Mouse (Mus musculus): ENCODE measurements around the gene Smyd3. TPM values are rescaled to one million over a fixed set of nuclear protein-coding genes. Genes with fewer than 3 reads are reported as not detected.
A peak's percentile ranks its signal among the peaks of the same experiment; 100 is the strongest.

Smyd3 gene
- polyA plus RNA-seq, 1 experiment from 2014 or later: 12.6 TPM

DNA sequence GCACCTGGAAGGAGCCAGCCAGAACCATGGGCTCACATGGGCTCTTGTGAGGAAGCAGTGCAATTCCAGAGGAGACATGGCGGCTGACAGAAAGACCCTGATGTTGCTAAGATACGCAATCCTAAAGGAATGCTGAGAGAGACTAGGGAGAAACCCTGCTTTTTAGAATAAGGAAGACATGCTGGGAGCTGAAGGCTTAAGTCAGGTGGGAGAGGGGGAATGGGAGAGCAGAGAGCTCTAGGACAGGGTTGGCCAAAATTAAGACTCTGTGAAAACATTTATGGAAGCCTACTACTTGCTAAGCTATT lies 452.6 kb downstream of the Smyd3 start:
- Histone ChIP-seq H3K27me3 (ENCODE audit: control insufficient read depth, insufficient read depth, low read length) (no peaks in the 10 kb centered on the region), H3K4me2 (no peak overlapping the region), H3K36me3 (ENCODE audit: control insufficient read depth, insufficient read depth, low read length) (no peaks in the 10 kb centered on the region), H3K27ac (ENCODE audit: low read depth, low read length) (peak overlapping the region; percentile 3; the same call in 1 of the 2 replicates), H3K9me3 (replicated peaks; ENCODE audit: control insufficient read depth, low read length) (no peaks in the 10 kb centered on the region), H3K4me3 (ENCODE audit: low read depth, low read length) (no peak overlapping the region), H3K4me1 (ENCODE audit: control insufficient read depth, insufficient read depth, low read length) (peaks cover 39% of the 10 kb centered on the region), H3K9ac (ENCODE audit: low read depth, low read length) (no peak overlapping the region)
- no peak for ATAC-seq (replicated peaks; ENCODE audit: insufficient number of reproducible peaks, low FRiP score, low TSS enrichment)
- WGBS (ENCODE audit: insufficient replicate concordance): 74% methylated on average over 2 of the region's 2 CpGs

DNA sequence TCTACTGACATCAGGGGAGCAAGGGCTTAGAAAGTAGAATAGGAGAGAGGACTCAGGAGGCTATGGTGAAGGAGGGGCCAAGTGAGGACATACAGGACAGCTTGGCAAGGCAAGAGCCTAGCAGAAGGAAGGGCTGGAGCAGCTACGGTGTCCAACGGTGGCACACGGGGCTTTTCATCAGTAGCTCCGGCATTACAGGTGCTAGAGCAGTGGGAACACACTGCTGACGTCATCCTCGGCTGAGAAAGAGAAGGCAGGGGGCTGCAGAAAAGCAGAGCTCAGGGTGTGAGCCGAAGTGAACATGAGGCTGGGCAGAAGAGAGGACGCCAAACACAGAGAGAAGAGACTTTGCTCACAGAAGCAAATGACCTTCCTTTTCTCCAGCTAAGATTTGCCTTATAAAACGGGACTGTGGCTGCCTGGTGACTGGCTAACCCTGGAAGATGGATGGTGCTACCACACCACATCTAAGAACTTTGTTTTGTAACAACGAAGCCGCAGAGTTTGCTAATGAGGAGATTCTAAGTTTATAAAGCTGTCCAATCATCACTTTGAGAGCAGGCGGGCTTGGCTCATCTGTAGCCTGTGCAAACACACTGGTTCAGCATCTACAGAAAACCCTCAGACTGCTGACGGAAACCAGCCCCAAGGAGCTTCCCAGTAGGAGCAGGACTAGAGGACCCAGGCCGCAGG lies 453.1 kb downstream of the Smyd3 start:
- Histone ChIP-seq H3K9ac (ENCODE audit: low read depth, low read length) (no peak overlapping the region), H3K27me3 (ENCODE audit: control insufficient read depth, insufficient read depth, low read length) (no peaks in the 10 kb centered on the region), H3K9me3 (replicated peaks; ENCODE audit: control insufficient read depth, low read length) (no peaks in the 10 kb centered on the region), H3K36me3 (ENCODE audit: control insufficient read depth, insufficient read depth, low read length) (no peaks in the 10 kb centered on the region), H3K4me2 (no peak overlapping the region), H3K4me1 (ENCODE audit: control insufficient read depth, insufficient read depth, low read length) (peaks cover 44% of the 10 kb centered on the region), H3K4me3 (ENCODE audit: low read depth, low read length) (no peak overlapping the region), H3K27ac (ENCODE audit: low read depth, low read length) (no peak overlapping the region)
- 73% methylated on average over 14 of the region's 14 CpGs for WGBS (ENCODE audit: insufficient replicate concordance)
- ATAC-seq (replicated peaks; ENCODE audit: insufficient number of reproducible peaks, low FRiP score, low TSS enrichment): no peak

DNA sequence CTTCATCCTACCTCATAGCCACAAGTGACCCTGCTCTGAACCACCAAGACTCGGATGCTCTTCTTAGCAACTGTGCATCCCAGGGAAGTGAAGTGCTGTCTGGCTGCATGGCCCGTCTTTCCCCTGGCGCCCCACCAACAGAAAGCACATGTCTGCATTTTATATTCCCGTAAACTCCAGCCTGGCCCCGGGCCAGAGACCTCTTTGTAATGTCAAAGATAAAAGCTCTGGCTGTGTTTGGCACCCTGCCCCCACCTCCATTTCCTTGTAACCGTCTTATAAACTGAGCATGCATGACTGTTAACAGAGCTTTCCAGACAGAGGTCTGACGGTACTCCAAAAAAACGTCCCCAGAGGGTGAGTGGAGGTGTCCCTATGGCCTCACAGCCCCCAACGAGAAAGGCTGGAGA lies 456.1 kb downstream of the Smyd3 start:
- Histone ChIP-seq H3K27ac (ENCODE audit: low read depth, low read length) (peak overlapping the region; percentile 88), H3K27me3 (ENCODE audit: control insufficient read depth, insufficient read depth, low read length) (no peaks in the 10 kb centered on the region), H3K4me2 (peak overlapping the region; percentile 31), H3K4me3 (ENCODE audit: low read depth, low read length) (no peak overlapping the region), H3K36me3 (ENCODE audit: control insufficient read depth, insufficient read depth, low read length) (no peaks in the 10 kb centered on the region), H3K9me3 (replicated peaks; ENCODE audit: control insufficient read depth, low read length) (no peaks in the 10 kb centered on the region), H3K4me1 (ENCODE audit: control insufficient read depth, insufficient read depth, low read length) (peaks cover 48% of the 10 kb centered on the region), H3K9ac (ENCODE audit: low read depth, low read length) (peak overlapping the region; percentile 34; the same call in 1 of the 2 replicates)
- WGBS (ENCODE audit: insufficient replicate concordance): 7% methylated on average over 9 of the region's 9 CpGs
- peak; percentile 73 for ATAC-seq (replicated peaks; ENCODE audit: insufficient number of reproducible peaks, low FRiP score, low TSS enrichment)

DNA sequence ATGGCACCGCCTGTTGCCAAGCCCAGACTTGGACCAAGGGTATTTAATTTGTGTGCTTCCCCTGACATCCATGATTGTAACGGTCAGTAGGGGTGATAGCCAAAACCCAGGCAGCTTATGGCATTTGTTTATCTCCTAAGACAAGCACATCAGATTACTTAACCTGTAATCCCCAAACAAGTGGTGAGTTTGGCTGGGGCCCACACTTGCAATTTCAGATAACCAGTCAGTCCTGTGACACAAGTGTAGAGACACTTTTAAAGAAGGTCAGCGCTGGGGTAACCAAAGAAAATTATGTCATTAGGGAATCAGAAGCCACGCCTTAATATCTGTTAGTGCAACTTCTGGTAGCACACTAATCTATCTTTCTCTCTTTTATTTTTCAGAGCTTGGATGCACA lies 456.8 kb downstream of the Smyd3 start:
- peaks cover 48% of the 10 kb centered on the region for H3K4me1 ChIP-seq (ENCODE audit: control insufficient read depth, insufficient read depth, low read length)
- H3K4me2 ChIP-seq: no peak overlapping the region
- no peak for ATAC-seq (replicated peaks; ENCODE audit: insufficient number of reproducible peaks, low FRiP score, low TSS enrichment)

DNA sequence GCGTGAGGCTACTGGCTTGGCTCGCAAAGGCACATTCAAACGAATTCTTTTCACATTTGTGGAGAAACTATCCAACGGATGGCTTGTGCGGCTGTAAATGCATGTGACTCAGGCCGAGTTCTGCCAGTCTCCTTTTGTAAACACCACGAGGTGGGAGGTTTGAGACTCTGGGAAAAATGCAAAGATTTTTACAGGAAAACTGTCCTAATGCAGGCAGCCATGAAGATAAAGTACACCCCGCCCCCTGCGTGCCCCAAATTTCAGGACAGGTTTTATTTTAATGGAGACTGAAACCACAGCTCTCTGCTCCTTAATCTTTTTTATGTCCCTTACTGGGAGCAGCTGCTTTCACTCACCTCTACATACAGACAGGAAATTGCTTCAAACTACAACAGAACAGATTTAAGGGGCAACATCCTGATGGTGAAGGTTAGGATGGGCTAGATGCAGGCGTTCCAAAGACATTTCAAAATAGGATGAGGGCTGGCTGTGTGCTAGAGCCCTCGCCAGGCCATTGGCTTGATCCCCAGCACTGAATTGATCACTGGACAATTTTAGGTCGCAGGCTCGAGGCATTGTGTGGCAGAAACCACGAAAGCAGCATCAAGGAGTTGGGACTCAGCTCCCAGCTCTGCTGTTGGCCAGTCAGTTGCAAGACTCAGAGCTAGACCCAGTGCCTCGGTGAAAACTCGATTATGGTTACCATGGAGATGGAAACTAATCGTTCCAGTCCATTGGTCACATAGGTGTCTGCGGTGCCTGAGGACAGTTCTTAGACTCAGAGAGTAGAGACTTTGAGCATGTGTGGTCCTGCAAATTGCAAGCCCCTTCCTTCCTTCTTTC lies 457.5 kb downstream of the Smyd3 start:
- no peaks in the 10 kb centered on the region for H3K27me3 ChIP-seq (ENCODE audit: control insufficient read depth, insufficient read depth, low read length)
- no peak overlapping the region for H3K4me3 ChIP-seq (ENCODE audit: low read depth, low read length)
- 54% methylated on average over 18 of the region's 18 CpGs for WGBS (ENCODE audit: insufficient replicate concordance)
- H3K9ac ChIP-seq (ENCODE audit: low read depth, low read length): 0 out of 2 replicates have a peak overlapping the region, but pooled peaks have one; percentile 16
- H3K9me3 ChIP-seq (replicated peaks; ENCODE audit: control insufficient read depth, low read length): no peaks in the 10 kb centered on the region
- H3K4me1 ChIP-seq (ENCODE audit: control insufficient read depth, insufficient read depth, low read length): peaks cover 51% of the 10 kb centered on the region
- peak overlapping the region; percentile 88 for H3K27ac ChIP-seq (ENCODE audit: low read depth, low read length)
- no peaks in the 10 kb centered on the region for H3K36me3 ChIP-seq (ENCODE audit: control insufficient read depth, insufficient read depth, low read length)
- H3K4me2 ChIP-seq: no peak overlapping the region
- ATAC-seq (replicated peaks; ENCODE audit: insufficient number of reproducible peaks, low FRiP score, low TSS enrichment): no peak

More for the DNA sequence above, 456.8 kb downstream of the Smyd3 start:
- Histone ChIP-seq H3K9me3 (replicated peaks; ENCODE audit: control insufficient read depth, low read length) (no peaks in the 10 kb centered on the region), H3K4me3 (ENCODE audit: low read depth, low read length) (no peak overlapping the region), H3K36me3 (ENCODE audit: control insufficient read depth, insufficient read depth, low read length) (no peaks in the 10 kb centered on the region), H3K27ac (ENCODE audit: low read depth, low read length) (peak overlapping the region; percentile 88), H3K27me3 (ENCODE audit: control insufficient read depth, insufficient read depth, low read length) (no peaks in the 10 kb centered on the region), H3K9ac (ENCODE audit: low read depth, low read length) (no peak overlapping the region)
- WGBS (ENCODE audit: insufficient replicate concordance): 50% methylated on average over 4 of the region's 4 CpGs

GRCm38 (mm10) chr1:179059286-179060112 lies 458.3 kb downstream of the Smyd3 start:
- Histone ChIP-seq H3K4me2 (no peak overlapping the region), H3K4me3 (ENCODE audit: low read depth, low read length) (no peak overlapping the region), H3K9ac (ENCODE audit: low read depth, low read length) (0 out of 2 replicates have a peak overlapping the region, but pooled peaks have one; percentile 16), H3K9me3 (replicated peaks; ENCODE audit: control insufficient read depth, low read length) (no peaks in the 10 kb centered on the region), H3K27me3 (ENCODE audit: control insufficient read depth, insufficient read depth, low read length) (no peaks in the 10 kb centered on the region), H3K36me3 (ENCODE audit: control insufficient read depth, insufficient read depth, low read length) (no peaks in the 10 kb centered on the region), H3K27ac (ENCODE audit: low read depth, low read length) (peak overlapping the region; percentile 88), H3K4me1 (ENCODE audit: control insufficient read depth, insufficient read depth, low read length) (peaks cover 47% of the 10 kb centered on the region)
- no peak for ATAC-seq (replicated peaks; ENCODE audit: insufficient number of reproducible peaks, low FRiP score, low TSS enrichment)
- 83% methylated on average over 15 of the region's 15 CpGs for WGBS (ENCODE audit: insufficient replicate concordance)

DNA sequence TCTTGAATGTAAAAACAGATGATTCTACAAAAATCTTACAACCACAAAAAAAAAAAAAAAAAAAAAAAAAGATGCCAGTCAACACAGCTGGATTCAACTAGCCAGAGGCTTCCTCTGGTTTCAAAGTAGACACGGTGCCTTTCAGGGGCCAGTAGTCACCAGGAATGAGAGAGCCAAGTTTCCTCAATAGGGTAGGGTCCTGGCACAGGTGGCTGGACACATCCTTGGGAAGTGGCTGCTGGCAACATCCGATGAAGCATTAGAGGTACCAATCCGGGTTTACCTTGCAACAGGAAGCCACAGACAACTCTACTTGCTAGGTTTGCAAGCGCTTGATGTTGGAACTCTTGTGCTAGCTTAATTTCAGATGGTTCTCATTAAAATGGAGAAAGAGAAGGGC lies 459.2 kb downstream of the Smyd3 start:
- H3K9me3 ChIP-seq (replicated peaks; ENCODE audit: control insufficient read depth, low read length): no peaks in the 10 kb centered on the region
- no peaks in the 10 kb centered on the region for H3K36me3 ChIP-seq (ENCODE audit: control insufficient read depth, insufficient read depth, low read length)
- H3K27me3 ChIP-seq (ENCODE audit: control insufficient read depth, insufficient read depth, low read length): no peaks in the 10 kb centered on the region
- ATAC-seq (replicated peaks; ENCODE audit: insufficient number of reproducible peaks, low FRiP score, low TSS enrichment): no peak
- H3K27ac ChIP-seq (ENCODE audit: low read depth, low read length): no peak overlapping the region
- H3K4me2 ChIP-seq: no peak overlapping the region
- H3K4me3 ChIP-seq (ENCODE audit: low read depth, low read length): no peak overlapping the region
- no peak overlapping the region for H3K9ac ChIP-seq (ENCODE audit: low read depth, low read length)
- H3K4me1 ChIP-seq (ENCODE audit: control insufficient read depth, insufficient read depth, low read length): peaks cover 52% of the 10 kb centered on the region
- WGBS (ENCODE audit: insufficient replicate concordance): 84% methylated on average over 4 of the region's 4 CpGs

DNA sequence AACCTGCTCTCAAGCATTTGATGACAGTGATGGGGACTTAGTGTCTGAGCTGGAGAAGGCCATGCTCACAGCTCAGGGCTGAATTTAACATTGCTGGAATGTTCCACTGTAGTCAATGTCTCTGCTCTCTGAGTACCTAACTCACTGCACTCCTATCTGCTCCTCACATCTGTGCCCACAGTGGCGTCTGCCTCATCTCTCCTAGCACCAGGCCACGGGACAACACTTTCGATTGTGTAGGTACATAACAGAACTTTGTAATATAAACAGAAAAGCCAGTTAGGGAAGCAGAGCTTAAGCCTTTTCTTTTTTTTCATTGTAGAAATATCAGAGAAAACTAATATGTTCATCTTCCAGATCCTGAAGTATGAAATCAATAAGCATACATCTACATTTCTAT lies 462.1 kb downstream of the Smyd3 start:
- H3K4me1 ChIP-seq (ENCODE audit: control insufficient read depth, insufficient read depth, low read length): peaks cover 27% of the 10 kb centered on the region
- WGBS (ENCODE audit: insufficient replicate concordance): 41% methylated on average over 3 of the region's 3 CpGs
- no peaks in the 10 kb centered on the region for H3K9me3 ChIP-seq (replicated peaks; ENCODE audit: control insufficient read depth, low read length)
- H3K4me3 ChIP-seq (ENCODE audit: low read depth, low read length): no peak overlapping the region
- H3K36me3 ChIP-seq (ENCODE audit: control insufficient read depth, insufficient read depth, low read length): no peaks in the 10 kb centered on the region
- no peak overlapping the region for H3K4me2 ChIP-seq
- no peak overlapping the region for H3K27ac ChIP-seq (ENCODE audit: low read depth, low read length)
- no peaks in the 10 kb centered on the region for H3K27me3 ChIP-seq (ENCODE audit: control insufficient read depth, insufficient read depth, low read length)
- no peak overlapping the region for H3K9ac ChIP-seq (ENCODE audit: low read depth, low read length)
- no peak for ATAC-seq (replicated peaks; ENCODE audit: insufficient number of reproducible peaks, low FRiP score, low TSS enrichment)

Data from heart, embryonic 11.5 days (tissue).